Mouse (Mus musculus) erythroid progenitor cell, adult 5-6 weeks (primary cell): ENCODE results near the gene 1300017J02Rik. TPM values are rescaled to one million over a fixed set of nuclear protein-coding genes. Genes with fewer than 3 reads are reported as not detected.
A peak's percentile ranks its signal among the peaks of the same experiment; 100 is the strongest.
"Not testable (repeated sequence)": the region's sequence is repeated elsewhere in the genome, so short reads cannot be mapped to it uniquely, and the experiment has no call there.

Experiments used
- ATAC-seq: replicated peaks from 2 replicates; pipeline ENCODE4 v1.8.0; 2016; ENCODE audit warnings: moderate number of reproducible peaks, mild to moderate bottlenecking, moderate TSS enrichment, inconsistent platforms; ENCODE audit not compliant: poor library complexity, low FRiP score, severe bottlenecking
- total RNA-seq, 2 experiments: library from RNA; stranded (forward) in 1 of 2; stranded (reverse) in 1 of 2; fragments of 150-400 nt in 1 of 2; fragments of 186-747, 209-891 nt in 1 of 2; gene quantifications; 2 replicates each; pipeline versions ENCODE4 v1.2.3 to v1.2.4; 2015 to 2017; ENCODE audit warnings: low replicate concordance in 2 of 2

1300017J02Rik gene
- total RNA-seq (2015; ENCODE audit: low replicate concordance) (185 and 265 TPM in 2 replicates), total RNA-seq (2017; ENCODE audit: low replicate concordance) (172 and 265 TPM in 2 replicates)

- ATAC-seq: peak; percentile 95
Measured at GRCm38 (mm10) chr9:103304927-103305326, at the start of gene 1300017J02Rik, which contains the start of gene Topbp1. 1300017J02Rik (minus strand) TSS chr9:103305082. Topbp1 (plus strand) TSS chr9:103305215.

GRCm38 (mm10) chr9:103353500-103354260 is 48.8 kb upstream of the 1300017J02Rik start:
- not testable (repeated sequence) for ATAC-seq

DNA sequence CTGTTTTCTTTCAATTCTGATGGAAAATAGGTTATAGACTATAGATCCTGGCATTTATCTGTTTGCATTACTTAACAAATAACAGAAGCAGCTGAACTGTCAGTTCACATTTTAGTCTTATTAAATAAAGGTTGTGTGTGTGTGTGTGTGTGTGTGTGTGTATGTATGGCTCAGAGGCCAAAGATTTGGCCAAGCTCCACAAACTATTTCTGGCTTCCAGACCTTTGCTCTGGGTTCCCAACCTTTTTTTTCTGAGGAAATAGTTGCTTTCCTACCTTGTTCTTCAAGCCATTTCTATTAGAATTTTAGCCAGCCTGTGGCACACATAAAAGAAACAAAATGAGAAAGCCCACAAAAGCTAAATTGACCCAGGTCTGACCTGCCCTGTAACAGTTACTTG is 43.9 kb upstream of the 1300017J02Rik start:
- ATAC-seq: no peak

DNA sequence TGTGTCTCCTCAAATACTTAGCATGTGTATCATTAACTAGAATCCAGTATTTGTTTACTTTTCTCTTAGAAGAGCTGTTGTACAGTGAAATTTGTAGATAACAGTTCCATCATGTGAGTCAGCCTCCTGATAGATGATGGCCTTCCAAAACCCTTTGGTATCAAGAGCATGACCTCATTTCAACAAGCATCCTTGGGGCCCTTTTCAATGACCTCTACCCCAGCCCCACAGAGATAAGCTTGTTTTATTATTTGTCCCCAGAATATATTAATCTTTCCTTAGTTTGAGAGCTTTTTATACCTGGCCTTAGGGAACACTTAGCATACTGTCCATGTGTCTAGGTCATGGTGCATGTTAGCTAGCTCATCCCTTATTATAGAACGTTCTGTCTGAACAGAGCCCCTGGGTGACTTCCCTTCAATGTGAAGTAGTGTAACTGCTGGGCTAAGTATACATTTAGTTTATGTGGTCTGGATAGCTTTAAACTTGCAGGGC is 43.2 kb upstream of the 1300017J02Rik start:
- no peak for ATAC-seq

DNA sequence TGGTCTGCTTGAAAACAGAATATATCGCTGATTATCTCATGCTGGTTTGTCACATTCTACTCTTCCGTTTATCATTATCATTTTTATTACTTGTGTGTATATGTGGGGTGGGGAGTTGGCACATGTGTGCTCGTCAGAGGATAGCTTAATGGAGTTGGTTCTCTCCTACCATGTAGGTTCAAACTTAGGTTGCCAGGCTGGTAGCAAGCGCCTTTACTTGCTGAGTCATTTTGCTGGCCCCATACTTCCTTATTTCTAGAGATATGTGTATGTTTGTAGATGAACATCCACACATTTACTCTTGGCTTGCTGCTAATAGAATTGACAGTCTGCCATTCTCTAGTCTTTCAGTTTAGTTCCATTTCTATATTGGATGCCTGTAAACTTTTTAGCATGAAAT is 42.2 kb upstream of the 1300017J02Rik start:
- no peak for ATAC-seq

GRCm38 (mm10) chr9:103336912-103337311 is 32.0 kb upstream of the 1300017J02Rik start:
- no peak for ATAC-seq

DNA sequence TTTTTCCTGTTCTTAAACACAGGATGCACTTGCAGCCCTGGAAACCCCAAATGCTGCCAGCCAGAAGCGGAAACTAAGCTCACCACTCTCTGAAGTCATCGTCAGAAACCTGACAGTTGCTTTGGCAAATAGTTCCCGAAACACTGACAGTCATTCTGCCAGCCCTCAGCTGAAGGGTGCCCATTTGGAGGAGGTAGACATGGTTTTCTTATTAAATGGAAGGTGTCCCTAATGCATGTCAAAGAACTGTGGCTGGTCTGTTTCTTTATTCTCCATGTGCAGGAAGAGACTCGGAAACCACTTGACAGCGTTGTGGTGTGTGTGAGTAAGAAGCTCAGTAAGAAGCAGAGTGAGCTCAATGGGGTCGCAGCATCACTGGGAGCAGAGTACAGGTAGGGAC is 27.8 kb upstream of the 1300017J02Rik start:
- ATAC-seq: no peak

DNA sequence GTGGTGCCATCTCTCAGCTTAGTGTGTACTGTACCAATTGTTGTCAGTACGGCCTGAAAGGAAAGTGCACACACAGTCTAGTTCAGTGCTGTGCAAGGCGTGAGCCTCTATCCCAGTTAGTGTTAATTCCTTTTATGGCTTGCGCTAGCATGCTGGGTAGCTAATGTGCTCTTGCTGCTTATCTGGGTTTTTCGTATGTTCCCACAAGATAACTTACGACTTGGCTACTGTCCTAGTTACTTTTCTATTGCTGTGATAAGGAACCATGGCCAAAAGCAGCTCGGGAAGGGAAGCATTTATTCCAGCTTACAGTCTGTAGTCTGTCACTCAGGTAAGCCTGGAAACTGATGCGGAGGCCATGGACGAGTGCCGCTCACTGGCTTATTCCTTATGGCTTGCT is 21.6 kb upstream of the 1300017J02Rik start:
- ATAC-seq: peak; percentile 98

GRCm38 (mm10) chr9:103324678-103325077 is 19.8 kb upstream of the 1300017J02Rik start:
- no peak for ATAC-seq

DNA sequence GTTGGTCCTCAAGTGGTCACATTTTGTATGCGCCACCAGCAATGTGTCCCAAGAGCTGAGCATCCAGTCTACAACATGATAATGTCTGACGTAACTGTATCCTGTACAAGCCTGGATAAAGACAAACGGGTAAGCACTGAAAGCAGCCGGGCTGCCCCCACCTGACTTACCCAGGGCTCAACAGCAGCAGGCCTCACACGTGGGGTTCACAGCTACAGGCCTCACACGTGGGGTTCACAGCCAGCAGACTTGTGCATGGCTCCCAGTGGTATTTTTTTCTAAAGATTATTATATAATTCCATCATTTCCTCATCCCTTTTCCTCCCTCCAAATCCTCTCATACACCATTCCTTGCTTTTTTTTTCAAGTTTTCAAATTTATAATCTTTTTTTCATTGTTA is 5.0 kb upstream of the 1300017J02Rik start:
- no peak for ATAC-seq

GRCm38 (mm10) chr9:103305332-103306041 is 605 bp upstream of the 1300017J02Rik start:
- peak; percentile 40 for ATAC-seq

GRCm38 (mm10) chr9:103302666-103303065 is 2.2 kb downstream of the 1300017J02Rik start:
- ATAC-seq: peak; percentile 65

- ATAC-seq: no peak
Measured at GRCm38 (mm10) chr9:103302239-103302638, 2.6 kb downstream of the 1300017J02Rik start.

- ATAC-seq: peak; percentile 43; the same call in 1 of the 2 replicates
Measured at GRCm38 (mm10) chr9:103301086-103301485, 3.8 kb downstream of the 1300017J02Rik start.

DNA sequence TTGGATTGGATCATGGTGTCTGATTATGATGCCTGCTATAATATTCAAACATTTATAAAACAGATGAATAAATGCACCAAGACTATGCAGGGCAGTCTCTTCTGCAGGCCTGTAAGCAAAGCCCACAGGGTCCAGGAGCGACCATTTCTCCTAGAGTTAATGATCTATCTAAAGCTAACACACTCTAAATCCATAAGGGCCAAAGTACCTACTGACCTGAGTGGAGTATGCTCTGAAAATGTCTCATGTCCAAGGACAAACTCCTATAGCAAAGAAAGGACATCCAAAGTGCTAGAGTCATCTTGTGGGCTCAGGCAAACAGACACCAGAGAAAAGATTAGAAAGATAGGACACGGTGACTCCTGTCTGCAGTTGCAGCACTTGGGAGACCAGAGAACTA is 10.4 kb downstream of the 1300017J02Rik start:
- ATAC-seq: no peak

GRCm38 (mm10) chr9:103288489-103289180 is 16.2 kb downstream of the 1300017J02Rik start:
- peak; percentile 47 for ATAC-seq

GRCm38 (mm10) chr9:103287840-103288488 is 16.9 kb downstream of the 1300017J02Rik start:
- ATAC-seq: peak; percentile 94

DNA sequence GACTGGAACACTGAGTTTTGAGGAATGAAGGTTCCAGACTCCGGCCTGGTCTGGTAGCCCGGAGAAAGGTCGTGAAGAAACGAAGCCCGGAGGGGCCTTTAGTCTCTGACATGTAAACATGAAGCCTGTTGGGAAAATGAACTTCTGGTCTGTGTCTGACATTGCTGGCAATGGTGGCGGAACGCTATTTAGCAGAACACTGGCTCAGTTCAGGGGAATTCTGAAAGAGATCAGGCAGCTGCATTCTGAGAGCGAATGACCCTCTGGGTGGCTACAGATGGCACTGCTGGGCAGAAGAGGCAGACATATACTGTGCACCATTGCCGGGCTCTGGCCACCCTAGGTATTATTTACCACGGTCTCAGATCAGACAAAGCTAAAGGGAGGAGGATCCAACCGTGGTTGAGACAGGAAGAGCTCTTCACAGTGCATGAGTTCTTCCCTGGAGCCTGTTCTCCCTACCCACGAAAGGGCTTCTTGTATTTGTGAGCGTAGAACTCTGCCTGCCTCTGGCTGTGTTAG is 17.9 kb downstream of the 1300017J02Rik start:
- peak; percentile 37 for ATAC-seq

DNA sequence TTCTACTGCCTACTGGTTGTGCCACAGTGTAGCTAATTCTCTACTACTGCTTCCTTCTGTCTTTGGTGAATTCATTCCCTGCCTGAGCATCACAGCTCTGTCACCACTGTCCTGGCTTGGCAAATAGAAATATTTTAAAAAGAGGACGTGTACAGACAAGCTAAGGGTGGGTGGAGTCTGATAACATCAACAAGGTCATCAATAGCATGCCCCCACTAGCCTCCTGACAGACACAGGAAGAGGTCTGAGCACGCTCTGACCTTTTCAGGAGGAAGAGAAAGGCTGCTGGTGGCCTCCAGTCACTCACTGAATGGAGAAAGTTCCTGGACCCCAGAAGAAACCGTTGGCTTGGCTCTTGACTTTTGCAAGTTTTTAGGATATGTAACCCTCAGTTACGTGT is 18.5 kb downstream of the 1300017J02Rik start:
- no peak for ATAC-seq
